Mouse (Mus musculus) v-Abl transformed pro-B cells (cell line): ENCODE measurements around the gene Ewsr1.

ENCODE experiments used
- in situ Hi-C, 2 experiments: fragments of 400-800 bp; cut with MboI; formaldehyde crosslinking; loops; one replicate each; pipeline ENCODE4 v1.15.1; 2025; ENCODE audit not compliant: unreplicated experiment in 2 of 2

Gene Ewsr1

DNA sequence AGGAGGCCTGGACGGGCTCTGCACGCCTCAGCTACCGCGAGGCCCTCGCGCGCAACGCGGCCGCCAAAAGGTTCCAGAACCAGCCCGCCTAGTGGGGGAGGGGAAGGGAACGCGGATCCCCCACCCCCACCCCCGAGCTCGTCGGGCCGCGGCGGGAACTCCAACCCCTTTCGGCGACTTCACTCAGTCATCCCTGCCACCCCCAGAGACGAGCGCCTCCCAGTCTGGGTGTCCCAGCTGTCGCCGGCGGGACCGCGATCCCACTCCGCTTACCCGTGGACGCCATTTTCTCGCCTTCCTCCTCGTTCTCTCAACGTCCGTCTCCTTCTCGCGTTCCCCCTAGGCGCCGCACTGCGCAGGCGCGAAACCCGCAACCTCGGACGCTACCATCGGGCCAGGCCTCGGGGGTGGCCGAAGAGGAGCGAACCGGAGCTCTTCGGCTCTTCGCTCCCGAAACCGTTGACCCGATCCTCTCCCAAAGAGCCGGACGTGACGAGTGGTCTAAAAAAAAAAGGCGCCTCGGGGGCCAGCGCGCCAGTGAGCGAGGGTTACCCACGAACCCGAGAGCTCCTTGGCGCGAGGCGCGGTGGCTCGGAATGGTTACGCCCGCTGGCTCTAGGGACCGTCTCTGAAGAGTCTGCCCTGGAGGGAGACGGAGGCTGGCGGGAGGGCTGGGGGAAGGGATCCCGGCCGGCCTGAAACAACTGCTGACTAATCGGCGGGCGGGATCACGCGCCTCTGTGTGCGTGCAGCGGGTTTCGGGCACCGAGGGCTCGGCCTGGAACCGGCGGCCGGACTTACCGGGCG is at the start of gene Ewsr1, which contains the start of gene Rhbdd3:
Gene Ewsr1 (minus strand): TSS at position 531 of the 807 bp plus-strand sequence.
Gene Rhbdd3 (plus strand): TSS at position 191 of the 807 bp plus-strand sequence.
- in situ Hi-C loops: no loop called here

- in situ Hi-C loops: no loop called here
Observed at GRCm38 (mm10) chr11:5145600-5145999, 46.5 kb upstream of the Ewsr1 start.

DNA sequence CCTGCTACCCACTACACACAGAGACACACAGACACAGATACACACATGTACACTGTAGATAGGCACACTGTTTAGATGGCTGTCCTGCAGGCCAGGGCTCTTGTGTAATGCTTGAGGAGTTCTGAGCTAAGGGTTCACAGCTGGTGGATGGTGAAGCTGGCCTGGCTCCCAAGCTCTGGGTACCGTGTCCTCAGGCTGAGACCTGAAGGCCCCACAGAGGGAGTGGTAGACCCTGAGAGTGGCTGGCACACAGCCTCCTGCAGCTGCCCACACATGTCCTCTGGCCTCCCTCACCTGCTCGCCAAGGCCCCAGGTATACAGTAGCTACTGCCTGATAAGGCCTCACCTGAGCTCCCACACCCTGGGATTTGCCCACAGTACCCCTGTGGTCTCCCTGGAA is 42.9 kb upstream of the Ewsr1 start:
- in situ Hi-C loops: no loop called here

- in situ Hi-C loops: no loop called here
Observed at GRCm38 (mm10) chr11:5141252-5141651, 42.2 kb upstream of the Ewsr1 start.

- in situ Hi-C loops: no loop called here
Observed at GRCm38 (mm10) chr11:5140619-5141018, 41.6 kb upstream of the Ewsr1 start.

- in situ Hi-C loops: no loop called here
Observed at GRCm38 (mm10) chr11:5139372-5139771, 40.3 kb upstream of the Ewsr1 start.

DNA sequence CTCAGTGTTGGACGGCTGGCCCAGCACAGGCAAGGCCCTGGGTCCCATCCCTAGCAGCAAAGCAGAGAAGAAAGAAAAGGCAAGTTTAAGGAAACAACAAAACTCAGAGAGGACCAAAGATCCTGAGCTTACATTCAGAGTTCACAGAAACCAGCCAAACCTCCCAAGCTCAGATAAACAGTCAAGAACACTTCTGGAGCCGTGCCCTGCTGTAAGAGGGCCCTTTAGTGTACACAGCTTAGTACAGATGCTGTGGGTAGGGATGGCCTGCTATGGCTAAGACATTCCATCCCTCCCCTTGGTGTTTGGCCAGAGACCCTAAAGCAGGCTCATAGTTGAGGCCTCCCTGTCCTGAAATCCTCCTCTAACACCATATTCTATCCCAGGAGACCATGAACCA is 39.6 kb upstream of the Ewsr1 start:
- in situ Hi-C loops: no loop called here

GRCm38 (mm10) chr11:5135914-5136313 is 36.8 kb upstream of the Ewsr1 start:
- in situ Hi-C loops: no loop called here

- in situ Hi-C loops: no loop called here
Observed at GRCm38 (mm10) chr11:5132751-5133150, 33.7 kb upstream of the Ewsr1 start.

DNA sequence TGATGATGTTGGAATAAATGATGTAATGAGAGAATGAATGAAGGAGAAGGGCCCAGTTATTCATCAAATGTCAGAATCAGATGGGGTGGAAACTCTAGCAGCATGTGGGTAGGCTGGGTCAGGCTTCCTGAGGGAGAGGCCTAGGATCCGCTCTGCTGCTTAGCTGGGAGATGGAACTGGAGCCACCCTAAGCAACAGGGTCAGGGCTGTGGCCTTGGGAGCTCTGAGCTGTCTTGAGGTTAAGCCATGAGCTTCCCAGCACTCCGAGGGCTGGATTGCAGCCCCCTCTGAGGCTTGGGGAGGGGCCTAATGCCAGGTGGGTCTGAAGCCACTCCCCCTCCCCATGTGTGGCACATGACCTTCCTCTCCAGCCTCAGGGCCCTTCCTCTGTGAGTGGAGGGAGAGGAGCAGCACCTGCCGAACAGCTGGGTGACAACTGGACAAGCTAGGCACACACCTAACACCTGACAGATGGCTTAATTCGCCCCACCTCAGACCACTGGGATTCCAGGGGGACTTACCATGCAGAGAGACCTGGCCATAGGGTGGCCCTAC is 31.1 kb upstream of the Ewsr1 start:
- in situ Hi-C loops: no loop called here

DNA sequence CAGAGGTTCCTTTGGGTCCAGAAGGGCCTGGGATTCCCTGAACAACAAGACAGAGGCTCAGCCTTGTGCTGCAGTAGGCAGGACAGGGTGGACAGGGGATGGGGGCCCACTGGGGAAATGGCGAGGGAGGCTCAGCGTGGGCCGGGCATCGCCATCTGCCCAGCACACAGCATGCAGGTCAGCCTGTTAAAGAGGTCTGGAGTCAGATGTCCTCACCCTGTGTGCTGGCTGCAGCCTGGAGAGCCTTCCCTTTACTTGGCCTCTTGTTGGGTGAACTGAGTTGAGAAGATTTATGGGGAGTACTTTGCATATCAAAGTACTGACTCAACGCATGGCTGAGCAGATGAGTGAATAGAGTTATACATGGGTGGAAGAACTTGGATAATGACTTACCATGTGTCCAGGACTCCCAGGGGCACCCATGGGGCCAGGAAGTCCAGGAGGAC is 30.0 kb upstream of the Ewsr1 start:
- in situ Hi-C loops: no loop called here

DNA sequence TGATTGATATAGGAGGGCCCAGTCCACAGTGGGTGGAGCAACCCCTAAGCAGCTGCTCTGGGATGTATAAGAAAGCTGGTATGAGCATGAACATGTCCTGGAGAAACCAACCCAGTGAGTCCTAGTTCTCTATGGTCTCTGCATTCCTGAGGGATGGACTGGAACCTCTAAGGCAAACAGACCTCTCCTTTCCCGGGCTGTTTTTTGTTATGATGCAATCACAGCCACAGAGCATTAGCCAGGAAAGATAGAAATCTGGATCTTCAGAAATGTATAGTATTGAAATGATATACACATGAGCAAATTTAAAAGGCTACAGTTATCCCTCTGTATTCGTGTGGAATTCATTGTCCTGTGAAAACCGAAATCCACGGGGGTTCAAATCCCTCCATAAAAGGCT is 26.6 kb upstream of the Ewsr1 start:
- in situ Hi-C loops: no loop called here

DNA sequence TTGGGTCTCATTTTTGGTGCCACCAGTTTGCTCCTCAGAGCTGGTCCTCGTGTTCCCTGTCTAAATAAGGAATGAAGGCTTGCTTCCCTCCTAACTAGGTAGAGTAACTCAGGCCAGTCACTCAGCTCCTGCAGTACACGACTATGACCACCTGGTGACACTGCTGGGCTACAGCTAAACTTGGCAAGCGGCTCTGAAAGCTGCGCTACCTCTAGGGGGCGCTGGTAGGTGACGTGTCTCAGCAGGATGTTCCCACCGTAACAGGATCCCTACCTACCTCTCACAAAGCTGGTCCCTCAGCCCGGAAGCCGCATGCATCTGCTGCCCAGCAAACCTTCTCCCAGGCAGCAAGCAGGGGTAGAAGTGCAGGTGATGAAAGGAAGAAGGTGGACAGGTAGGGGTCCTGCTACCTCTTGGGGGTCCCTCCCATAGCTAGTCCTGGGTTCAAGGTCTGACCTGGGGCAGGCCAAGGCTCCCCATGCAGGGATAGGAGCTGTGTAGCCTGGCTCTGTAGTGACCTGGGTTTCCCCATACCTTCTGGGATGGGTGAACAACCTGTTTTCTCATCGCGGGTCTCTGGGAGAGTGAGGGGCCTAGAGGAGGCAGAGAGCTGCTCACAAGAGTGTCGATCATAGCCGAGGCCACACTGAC is 16.0 kb upstream of the Ewsr1 start:
- in situ Hi-C loops: loop anchor here (5.0 to 10.0 kb wide), 6 partner anchors 42 to 362 kb away; no protein-coding TSS in a partner anchor

DNA sequence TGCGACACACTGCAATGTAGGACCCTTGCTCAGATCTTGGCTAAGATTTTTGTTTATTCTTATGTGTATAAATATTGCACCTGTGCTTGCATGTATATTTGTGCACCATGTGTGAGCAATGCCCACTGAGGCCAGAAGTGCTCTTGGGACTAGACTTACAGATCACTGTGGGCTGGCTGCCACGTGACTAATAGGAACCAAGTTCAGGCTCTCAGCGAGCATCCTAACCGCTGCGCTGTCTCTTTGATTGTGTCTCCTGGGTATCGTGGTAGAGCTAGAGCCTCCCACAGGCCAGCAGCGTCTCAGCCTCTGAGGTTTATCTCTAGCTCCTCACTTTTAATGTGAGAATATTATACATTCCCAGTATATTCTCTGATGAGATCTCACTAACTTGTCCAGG is 14.6 kb upstream of the Ewsr1 start:
- in situ Hi-C loops: loop anchor here in 1 of 2 experiments (10.0 kb wide), 1 partner anchor 341 kb away; no protein-coding TSS in a partner anchor

DNA sequence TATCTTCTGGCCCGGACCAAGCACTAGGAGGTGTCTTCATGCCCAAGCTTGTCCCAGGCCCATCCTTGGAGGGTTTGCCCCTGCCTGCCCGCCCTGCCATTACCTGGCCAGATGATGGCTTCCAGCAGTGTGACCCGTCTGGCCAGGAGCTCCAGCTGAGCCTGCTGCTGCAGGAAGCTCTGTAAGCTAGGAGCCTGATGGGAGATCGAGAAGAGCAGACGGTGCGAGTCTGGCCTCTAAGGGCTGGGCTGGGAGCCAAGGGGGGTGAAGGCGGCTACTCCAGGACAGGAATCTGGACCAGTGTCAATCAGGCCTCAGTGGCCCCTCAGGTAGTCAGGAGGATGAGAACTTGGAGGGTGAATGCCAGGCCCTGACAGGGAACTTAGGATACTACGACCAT is 10.4 kb upstream of the Ewsr1 start:
- in situ Hi-C loops: no loop called here

DNA sequence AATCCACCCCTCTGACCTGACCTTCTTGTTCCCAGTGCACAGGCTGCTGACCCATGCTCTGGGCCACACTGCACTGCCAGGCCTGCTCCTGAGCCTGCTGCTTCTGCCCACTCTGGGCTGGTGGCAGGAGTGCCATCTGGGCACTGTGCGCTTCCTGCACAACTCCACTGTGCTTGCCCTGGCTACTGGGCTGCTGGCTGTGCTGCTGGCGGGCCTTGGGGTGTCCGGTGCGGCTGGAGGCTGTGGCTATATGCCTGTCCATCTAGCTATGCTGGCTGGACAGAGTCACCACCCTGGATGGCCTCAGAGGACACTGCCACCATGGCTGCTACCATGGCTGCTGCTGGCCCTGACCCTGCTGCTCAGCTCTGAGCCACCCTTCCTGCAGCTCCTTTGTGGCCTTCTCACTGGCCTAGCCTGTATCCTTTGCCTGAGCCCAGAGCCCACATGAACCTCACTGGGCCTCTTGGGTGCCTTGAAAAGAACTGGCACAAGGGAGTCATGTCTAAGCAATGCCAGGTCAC is 5.0 kb upstream of the Ewsr1 start:
- in situ Hi-C loops: no loop called here

GRCm38 (mm10) chr11:5102384-5102783 is 3.3 kb upstream of the Ewsr1 start:
- in situ Hi-C loops: no loop called here

- in situ Hi-C loops: no loop called here
Observed at GRCm38 (mm10) chr11:5101641-5102040, 2.6 kb upstream of the Ewsr1 start.

GRCm38 (mm10) chr11:5100801-5101200 is 1.7 kb upstream of the Ewsr1 start:
- in situ Hi-C loops: no loop called here

- in situ Hi-C loops: no loop called here
Observed at GRCm38 (mm10) chr11:5100283-5100682, 1.2 kb upstream of the Ewsr1 start.

GRCm38 (mm10) chr11:5099576-5100183 is 614 bp upstream of the Ewsr1 start:
- in situ Hi-C loops: no loop called here
